Mouse (Mus musculus) spleen, adult 12 weeks (tissue): Measurements from ENCODE around the gene Borcs5.
"Not testable (repeated sequence)": the region's sequence is repeated elsewhere in the genome, so short reads cannot be mapped to it uniquely, and the experiment has no call there.

Experiments
- DNase-seq: peaks from one replicate; pipeline ENCODE4 v3.0.0; 2022; ENCODE audit warnings: low spot score

The Borcs5 gene

DNA sequence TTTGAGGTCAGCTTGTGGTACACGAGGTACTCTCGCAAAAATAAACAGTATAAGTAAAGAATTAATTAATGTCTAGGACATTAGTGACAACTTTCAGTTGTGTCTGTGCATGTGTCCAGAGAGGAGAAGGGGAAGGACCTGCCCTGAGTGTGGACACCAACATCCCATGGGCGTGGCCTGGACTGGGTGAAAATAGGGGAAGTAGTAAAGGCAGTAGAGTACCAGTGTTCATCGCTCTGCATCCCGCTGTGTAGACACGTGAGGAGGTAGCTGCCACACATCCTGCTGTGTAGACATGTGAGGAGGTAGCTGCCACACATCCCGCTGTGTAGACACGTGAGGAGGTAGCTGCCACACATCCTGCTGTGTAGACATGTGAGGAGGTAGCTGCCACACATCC is 34.4 kb downstream of the Borcs5 start:
- not testable (repeated sequence) for DNase-seq

DNA sequence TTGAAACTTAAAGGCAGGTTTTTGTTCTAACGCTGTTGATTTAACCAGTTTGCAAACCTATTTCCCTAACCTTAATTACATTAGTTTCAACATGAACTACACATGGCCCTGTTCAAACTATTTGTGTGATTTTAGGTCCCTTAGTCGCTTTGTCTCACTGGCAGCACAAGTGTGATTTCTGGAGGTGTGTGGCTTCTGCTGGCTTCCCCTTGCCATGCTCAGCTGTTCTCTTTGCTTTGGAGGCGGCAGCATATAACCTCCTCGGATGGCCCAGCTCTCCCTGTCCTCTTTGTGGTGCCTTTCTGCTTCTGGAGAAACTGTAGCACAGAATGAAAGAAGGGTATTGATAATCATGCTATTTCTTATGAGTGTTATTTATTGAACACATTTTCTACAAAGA is 38.2 kb downstream of the Borcs5 start:
- no peak for DNase-seq

DNA sequence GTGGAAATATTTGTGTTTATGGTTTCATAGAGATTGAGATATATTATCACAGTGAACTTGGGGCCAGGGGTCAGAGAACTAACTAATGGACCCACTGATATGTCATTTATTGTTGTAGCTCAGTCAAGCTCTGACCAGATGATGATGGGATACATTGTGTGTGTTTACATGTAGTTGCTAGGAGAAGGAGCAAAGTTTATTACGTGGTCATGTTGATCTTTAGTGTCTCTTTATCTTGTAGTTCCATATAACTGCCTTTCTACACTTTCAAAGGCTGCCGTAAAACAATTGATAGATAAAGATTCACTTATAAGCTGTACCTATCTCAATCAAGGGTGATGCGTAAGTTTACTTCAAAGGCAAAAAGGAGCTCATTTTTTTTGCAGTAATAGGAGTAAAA is 38.7 kb downstream of the Borcs5 start:
- no peak for DNase-seq

DNA sequence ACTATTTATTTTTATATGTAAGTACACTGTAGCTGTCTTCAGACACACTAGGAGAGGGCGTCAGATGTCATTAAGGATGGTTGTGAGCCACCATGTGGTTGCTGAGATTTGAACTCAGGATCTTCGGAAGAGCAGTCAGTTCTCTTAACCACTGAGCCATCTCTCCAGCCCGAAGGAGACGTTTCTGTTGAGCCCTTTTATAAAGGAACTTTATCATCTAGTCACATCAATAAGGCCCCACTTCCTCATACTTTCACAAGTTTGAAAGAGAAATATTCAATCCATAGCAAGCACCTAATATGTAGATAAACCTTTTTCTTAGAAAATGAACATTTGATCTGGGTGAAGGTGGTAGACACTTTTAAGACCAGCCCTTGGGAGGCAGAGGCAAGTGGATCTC is 40.0 kb downstream of the Borcs5 start:
- not testable (repeated sequence) for DNase-seq

- DNase-seq = no peak
These were observed 45.1 kb downstream of the Borcs5 start for GRCm38 (mm10) chr6:134684354-134684915.

DNA sequence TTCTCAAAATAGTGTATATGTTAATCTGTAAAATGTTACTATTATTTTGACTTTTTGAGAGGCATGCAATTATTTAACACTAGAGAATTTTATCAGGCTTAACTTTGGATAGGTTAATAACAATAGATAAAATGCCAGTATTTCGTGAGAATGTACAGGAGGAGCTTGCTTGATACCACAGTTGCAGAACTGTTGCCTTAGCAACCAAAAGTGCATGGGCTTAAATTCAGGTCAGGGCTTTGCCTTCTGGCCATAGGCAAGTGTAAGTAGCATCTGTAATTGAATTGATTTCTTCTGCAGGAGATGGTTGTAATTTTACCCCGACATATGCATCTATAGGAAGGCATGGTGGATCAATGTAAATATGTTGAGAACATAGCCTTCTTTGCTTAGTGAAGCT is 45.7 kb downstream of the Borcs5 start:
- DNase-seq = no peak

DNA sequence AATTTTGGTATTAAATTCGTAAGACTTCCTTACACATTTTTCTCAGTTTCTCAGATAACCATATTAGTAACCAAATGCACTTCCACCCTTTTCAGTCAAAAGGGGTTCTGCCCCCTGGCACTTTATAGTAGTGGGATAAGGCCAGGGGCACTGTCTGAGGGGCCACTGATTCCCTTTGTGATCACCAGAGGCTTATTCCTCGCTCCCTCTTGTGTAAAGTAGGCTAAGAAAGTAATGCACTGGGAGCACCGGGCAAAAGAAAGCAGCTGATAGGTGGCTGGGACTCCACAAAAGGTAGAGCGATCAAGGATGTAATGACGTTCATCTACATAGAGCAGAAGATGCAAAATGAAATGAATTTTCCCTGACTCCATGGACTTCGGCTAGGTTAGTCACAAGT is 46.2 kb downstream of the Borcs5 start:
- DNase-seq = no peak

DNA sequence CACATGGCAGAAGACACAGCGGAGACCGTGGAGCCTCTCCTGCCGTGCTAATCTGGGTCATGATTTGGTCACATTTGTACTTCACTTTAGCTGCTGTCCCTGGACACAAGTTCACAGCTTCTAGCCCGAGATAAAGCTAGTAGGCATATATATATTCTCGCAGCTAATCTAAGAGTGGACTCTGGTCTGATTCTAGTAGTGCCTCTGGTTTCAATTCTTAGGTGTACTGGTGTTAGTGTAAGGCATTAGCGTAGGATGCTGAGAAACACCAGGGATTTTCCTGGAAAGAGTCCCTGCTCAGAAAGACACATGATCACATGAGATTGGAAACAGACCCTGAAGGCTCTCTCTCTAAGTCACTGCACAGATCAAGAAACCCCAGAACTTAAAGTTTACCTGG is 55.2 kb downstream of the Borcs5 start:
- no peak for DNase-seq

DNA sequence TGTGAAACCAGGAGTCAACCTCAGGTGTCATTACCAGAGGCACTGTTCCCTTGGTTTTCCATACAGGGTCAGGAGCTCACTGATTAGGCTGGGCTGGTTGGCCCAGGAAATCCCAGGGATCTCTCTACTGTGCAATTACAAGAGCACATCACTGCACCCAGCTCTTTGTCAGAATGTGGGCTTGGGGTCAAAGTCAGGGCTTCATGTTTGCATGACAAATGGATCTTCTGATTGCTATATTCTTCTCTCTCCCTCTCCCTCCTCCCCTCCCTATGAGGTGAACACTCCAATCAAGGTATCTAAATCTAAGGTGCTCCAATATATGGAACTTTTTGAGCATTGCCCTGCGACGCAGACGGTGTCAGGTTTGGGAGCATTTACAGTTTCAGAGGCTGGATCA is 55.7 kb downstream of the Borcs5 start:
- DNase-seq = no peak

DNA sequence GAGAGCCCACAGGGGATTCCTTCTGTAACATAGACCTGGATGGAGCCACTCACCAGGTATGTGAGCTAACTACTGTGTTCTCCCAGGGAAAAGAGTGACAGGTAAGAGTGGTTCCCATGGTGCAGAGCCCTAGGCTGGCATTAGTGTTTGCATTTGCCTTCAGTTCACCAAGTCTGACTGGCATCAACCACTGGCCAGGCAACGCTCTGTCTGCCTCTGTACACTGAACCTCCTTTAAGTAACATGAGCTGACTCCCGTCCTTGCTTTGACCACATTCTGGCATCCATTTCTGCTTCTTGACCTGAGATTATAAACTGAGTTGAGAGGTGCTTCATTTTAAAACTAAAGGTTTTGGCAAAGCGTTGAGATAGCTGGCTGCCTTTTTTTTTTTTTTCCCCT is 56.3 kb downstream of the Borcs5 start:
- DNase-seq = no peak

GRCm38 (mm10) chr6:134696146-134696545 is 56.8 kb downstream of the Borcs5 start:
- DNase-seq = no peak

DNA sequence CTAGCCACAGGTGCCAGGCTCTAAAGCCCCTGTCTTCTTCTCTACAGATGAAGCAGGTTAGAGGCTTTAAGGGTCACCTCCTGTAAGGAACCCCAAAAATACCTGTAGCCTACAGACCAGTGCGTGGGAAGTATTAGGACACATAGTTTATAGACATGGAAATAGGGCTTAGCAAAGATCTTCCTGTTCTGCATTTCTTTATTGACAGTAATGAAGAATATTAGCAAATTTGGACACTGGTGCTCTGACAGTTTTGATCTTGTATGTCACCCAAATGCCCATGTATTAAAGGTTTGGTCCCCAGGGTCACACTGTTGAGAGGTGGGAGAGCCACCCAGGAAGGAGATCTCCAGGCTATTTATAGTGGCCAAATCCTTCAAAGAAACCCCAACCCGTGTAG is 57.2 kb downstream of the Borcs5 start:
- no peak for DNase-seq

- no peak for DNase-seq
These were observed 58.9 kb downstream of the Borcs5 start for GRCm38 (mm10) chr6:134698243-134698642.

- no peak for DNase-seq
These were observed 61.3 kb downstream of the Borcs5 start for GRCm38 (mm10) chr6:134700451-134701210.

- no peak for DNase-seq
These were observed 61.9 kb downstream of the Borcs5 start for GRCm38 (mm10) chr6:134701211-134701602.

- no peak for DNase-seq
These were observed 62.9 kb downstream of the Borcs5 start for GRCm38 (mm10) chr6:134702184-134702583.

DNA sequence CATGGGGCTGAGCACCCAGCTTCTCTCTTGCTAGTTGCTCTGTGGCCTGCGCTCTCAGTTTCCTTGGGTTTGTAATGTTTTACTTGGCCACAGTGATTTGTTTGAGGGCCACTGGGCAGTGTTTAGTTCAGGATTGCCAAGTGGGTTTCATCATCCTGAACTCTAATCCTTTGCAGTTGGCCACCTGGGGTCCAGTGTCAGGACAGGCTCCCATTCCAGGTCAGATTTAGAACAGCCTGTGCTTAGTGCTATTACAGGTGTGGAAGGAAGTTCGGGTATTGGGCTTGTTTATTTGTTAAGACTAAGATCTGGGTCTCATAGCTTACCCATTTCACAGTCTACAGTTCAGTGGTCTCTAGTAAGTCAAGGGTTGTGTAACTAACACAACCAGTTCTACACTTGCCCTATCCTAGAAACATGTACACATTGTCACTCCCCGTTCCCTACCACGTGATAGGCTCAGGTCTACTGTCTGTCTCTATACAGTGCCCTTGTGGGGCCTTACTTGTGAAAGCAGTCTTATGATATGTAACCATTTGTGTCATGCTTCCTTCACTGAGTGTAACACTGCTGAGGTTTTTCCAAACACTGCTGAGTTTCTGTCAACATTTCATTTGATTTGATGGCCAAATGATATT is 63.9 kb downstream of the Borcs5 start:
- DNase-seq = no peak

DNA sequence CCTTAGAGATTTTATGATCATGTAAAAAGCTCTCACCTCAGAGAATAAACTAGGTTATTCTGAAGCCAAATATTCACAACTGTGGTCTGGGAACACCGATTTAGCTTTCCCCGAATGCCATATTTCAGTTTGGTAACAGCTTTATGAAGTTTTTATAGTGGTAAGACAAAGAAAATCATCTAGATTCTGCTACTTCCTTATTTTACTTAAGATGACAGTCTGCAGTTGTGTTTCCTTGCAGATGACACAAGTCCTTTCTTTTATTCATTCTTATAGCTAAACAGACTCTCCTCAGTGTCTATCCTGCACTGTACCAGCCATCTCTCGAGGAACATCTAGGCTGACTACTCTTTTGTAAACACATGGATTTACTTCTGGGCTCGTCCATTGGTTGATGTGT is 67.2 kb downstream of the Borcs5 start:
- no peak for DNase-seq

DNA sequence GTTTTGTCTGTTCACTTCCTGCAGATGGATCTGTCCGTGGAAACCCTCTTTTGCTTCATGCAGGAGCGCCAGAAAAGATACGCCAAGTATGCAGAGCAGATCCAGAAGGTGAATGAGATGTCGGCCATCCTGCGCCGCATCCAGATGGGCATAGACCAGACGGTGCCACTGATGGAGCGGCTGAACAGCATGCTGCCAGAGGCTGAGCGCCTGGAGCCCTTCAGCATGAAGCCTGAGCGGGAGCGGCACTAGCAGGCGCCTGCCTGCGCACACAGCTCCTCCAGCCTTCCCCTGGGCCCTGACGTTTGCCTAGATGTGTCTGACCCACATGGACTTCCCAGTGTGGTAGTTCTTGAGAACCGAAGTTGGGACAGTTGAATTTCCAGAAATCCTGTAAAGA is 70.7 kb downstream of the Borcs5 start:
- no peak for DNase-seq

GRCm38 (mm10) chr6:134713321-134713720 is 74.0 kb downstream of the Borcs5 start:
- no peak for DNase-seq

DNA sequence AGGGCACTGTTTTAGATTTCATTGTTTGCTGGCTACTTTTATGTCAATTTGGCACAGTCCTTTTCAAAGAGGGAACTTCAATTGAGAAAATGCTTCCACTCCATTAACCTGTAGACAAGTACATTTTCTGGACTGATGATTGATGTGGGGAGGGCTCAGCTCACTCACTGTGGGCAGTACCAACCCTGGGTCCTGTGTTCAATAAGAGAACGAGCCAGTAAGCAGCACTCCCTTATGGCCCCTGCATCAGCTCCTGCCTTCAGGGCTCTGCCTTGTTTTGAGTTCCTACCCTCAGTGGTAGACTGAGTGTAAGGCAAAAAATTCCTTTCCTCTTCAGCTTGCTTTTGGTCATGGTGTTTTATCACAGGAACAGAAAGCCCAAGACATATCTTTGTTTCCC is 74.6 kb downstream of the Borcs5 start:
- DNase-seq = no peak

- no peak for DNase-seq
These were observed 76.9 kb downstream of the Borcs5 start for GRCm38 (mm10) chr6:134716168-134716587.

DNA sequence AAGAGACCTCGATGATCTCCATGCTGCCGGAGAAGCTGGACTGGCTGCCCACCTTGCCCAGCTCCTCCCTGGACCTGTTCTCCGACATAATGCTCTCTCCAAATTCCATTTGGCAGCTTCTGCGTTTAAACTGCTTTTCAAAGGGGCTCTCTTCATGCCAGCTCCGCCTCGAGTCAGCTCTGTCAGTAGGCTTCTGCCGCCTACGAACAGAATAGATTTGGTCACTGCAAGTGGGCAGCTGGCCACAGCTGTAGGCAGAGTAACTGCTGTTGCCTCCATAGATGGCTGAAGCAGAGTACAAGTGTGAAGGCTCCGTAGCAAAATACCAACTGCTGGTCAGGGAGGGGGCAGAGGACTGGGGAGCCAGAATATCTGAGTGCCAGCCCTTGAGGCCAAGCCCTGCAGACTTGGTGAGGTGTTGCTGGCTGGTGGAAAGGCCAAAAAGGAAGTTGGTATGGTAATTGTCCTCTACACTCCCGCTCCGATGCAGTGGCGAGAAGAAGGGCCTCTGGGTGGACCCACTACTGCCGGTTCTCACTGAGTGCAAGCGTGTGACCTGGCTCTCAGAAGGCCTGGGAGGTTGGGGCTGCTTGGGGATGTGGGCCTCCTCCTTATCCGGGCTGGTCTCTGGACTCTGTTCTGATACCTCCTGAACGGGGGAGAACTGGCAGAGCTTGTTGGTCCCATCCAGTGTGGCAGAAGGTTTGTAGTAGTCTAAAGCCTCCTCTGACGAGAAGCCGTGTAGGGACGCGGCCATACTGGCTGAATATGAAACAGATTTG is 78.8 kb downstream of the Borcs5 start:
- no peak for DNase-seq
